Mouse (Mus musculus) thymus, adult 2 months (tissue): ENCODE measurements around the gene Meis2. TPM values are rescaled to one million over a fixed set of nuclear protein-coding genes. Genes with fewer than 3 reads are reported as not detected.

ENCODE experiments used
- DNase-seq: peaks from one replicate; pipeline ENCODE4 v3.0.0; 2021
- H3K27ac ChIP-seq: fragments of 200-500 bp; 2 replicates; pipeline ENCODE4 v1.5.1; 2012; ENCODE audit warnings: low read length, control low read depth; ENCODE audit not compliant: control insufficient read depth, insufficient read depth
- H3K27me3 ChIP-seq: fragments of 200-500 bp; 2 replicates; pipeline ENCODE4 v1.6.1; 2012; ENCODE audit warnings: mild to moderate bottlenecking, low read length, moderate library complexity, mixed read lengths; ENCODE audit not compliant: control insufficient read depth, insufficient read depth
- H3K36me3 ChIP-seq: fragments of 200-500 bp; 2 replicates; pipeline ENCODE4 v1.6.1; 2012; ENCODE audit warnings: mild to moderate bottlenecking, low read length, moderate library complexity; ENCODE audit not compliant: control insufficient read depth, insufficient read depth
- H3K4me1 ChIP-seq: fragments of 200-500 bp; replicated peaks from 2 replicates; pipeline ENCODE4 v1.6.1; 2012; ENCODE audit warnings: low read length; ENCODE audit not compliant: control insufficient read depth, insufficient read depth
- H3K4me3 ChIP-seq: fragments of 200-500 bp; 2 replicates; pipeline ENCODE4 v1.5.1; 2012; ENCODE audit warnings: mild to moderate bottlenecking, low read length, control low read depth, moderate library complexity; ENCODE audit not compliant: control insufficient read depth, insufficient read depth
- CTCF ChIP-seq: fragments of 200-500 bp; IDR thresholded peaks from 2 replicates; pipeline ENCODE4 v1.5.1; 2012; ENCODE audit warnings: mild to moderate bottlenecking, control low read depth, low read length, moderate library complexity, borderline replicate concordance; ENCODE audit not compliant: control insufficient read depth, poor library complexity, insufficient read depth; ENCODE audit errors: extremely low read depth
- POLR2A ChIP-seq: fragments of 200-500 bp; IDR thresholded peaks from 2 replicates; pipeline ENCODE4 v1.6.1; 2012; ENCODE audit warnings: mild to moderate bottlenecking, low read length, control low read depth, moderate library complexity; ENCODE audit not compliant: control insufficient read depth, poor library complexity, insufficient read depth; ENCODE audit errors: extremely low read depth
- whole genome bisulfite sequencing: fragments of 180-500 bp; shearing (Covaris S2); methylation state at CpG from one replicate; pipeline ENCODE4 v1.1.7; 2018; 5-methylcytosine and 5-hydroxymethylcytosine counted together
- polyA plus RNA-seq: library from polyadenylated mRNA; depleted of rRNA; stranded (reverse); fragments of >200 nt; gene quantifications from 2 replicates; pipeline ENCODE4 v1.2.3, GENCODE M21; 2012

The Meis2 gene
- polyA plus RNA-seq, 1 experiment = 10.5 TPM

- Histone ChIP-seq H3K36me3 (no peaks in the 10 kb centered on the region), H3K27ac (no peak overlapping the region), H3K4me3 (no peak overlapping the region), H3K27me3 (no peaks in the 10 kb centered on the region), H3K4me1 (no peaks in the 10 kb centered on the region)
- WGBS = 92% methylated on average over 4 of the region's 4 CpGs
- no peak for TF ChIP-seq POLR2A
- no peak for TF ChIP-seq CTCF
- no peak for DNase-seq
Measured at GRCm38 (mm10) chr2:115889212-115889611, 176.4 kb downstream of the Meis2 start.

GRCm38 (mm10) chr2:115888336-115889077 is 177.1 kb downstream of the Meis2 start:
- H3K27me3 ChIP-seq = no peaks in the 10 kb centered on the region
- no peak overlapping the region for H3K27ac ChIP-seq
- H3K36me3 ChIP-seq = no peaks in the 10 kb centered on the region
- H3K4me3 ChIP-seq = no peak overlapping the region
- WGBS = 87% methylated on average over 5 of the region's 5 CpGs
- H3K4me1 ChIP-seq = no peaks in the 10 kb centered on the region
- TF ChIP-seq POLR2A (no peak), CTCF (no peak)
- DNase-seq = no peak

GRCm38 (mm10) chr2:115887631-115888030 is 178.0 kb downstream of the Meis2 start:
- Histone ChIP-seq H3K27ac (no peak overlapping the region), H3K27me3 (no peaks in the 10 kb centered on the region), H3K4me1 (no peaks in the 10 kb centered on the region), H3K4me3 (no peak overlapping the region), H3K36me3 (no peaks in the 10 kb centered on the region)
- TF ChIP-seq POLR2A (no peak), CTCF (no peak)
- DNase-seq = no peak
- 73% methylated on average over 1 of the region's 1 CpGs for WGBS

GRCm38 (mm10) chr2:115884184-115884583 is 181.5 kb downstream of the Meis2 start:
- 96% methylated on average over 9 of the region's 9 CpGs for WGBS
- no peaks in the 10 kb centered on the region for H3K4me1 ChIP-seq
- no peaks in the 10 kb centered on the region for H3K27me3 ChIP-seq
- H3K36me3 ChIP-seq = no peaks in the 10 kb centered on the region
- DNase-seq = no peak
- H3K27ac ChIP-seq = no peak overlapping the region
- H3K4me3 ChIP-seq = no peak overlapping the region
- TF ChIP-seq CTCF (no peak), POLR2A (no peak)

GRCm38 (mm10) chr2:115883520-115883919 is 182.1 kb downstream of the Meis2 start:
- no peak for TF ChIP-seq POLR2A
- TF ChIP-seq CTCF = no peak
- H3K27ac ChIP-seq = no peak overlapping the region
- H3K27me3 ChIP-seq = no peaks in the 10 kb centered on the region
- no peaks in the 10 kb centered on the region for H3K36me3 ChIP-seq
- DNase-seq = no peak
- no peak overlapping the region for H3K4me3 ChIP-seq
- 88% methylated on average over 10 of the region's 10 CpGs for WGBS
- H3K4me1 ChIP-seq = no peaks in the 10 kb centered on the region

GRCm38 (mm10) chr2:115875802-115876531 is 189.7 kb downstream of the Meis2 start:
- 81% methylated on average over 8 of the region's 8 CpGs for WGBS
- no peak for TF ChIP-seq POLR2A
- TF ChIP-seq CTCF = no peak
- no peak for DNase-seq

More at GRCm38 (mm10) chr2:115875802-115876531, 189.7 kb downstream of the Meis2 start:
- Histone ChIP-seq H3K4me3 (no peak overlapping the region), H3K4me1 (no peaks in the 10 kb centered on the region), H3K27ac (no peak overlapping the region), H3K27me3 (no peaks in the 10 kb centered on the region), H3K36me3 (no peaks in the 10 kb centered on the region)
